Mouse (Mus musculus): Measurements from ENCODE around the gene Apopt1. TPM values are rescaled to one million over a fixed set of nuclear protein-coding genes. Genes with fewer than 3 reads are reported as not detected.

The Apopt1 gene
- polyA plus RNA-seq, 1 experiment from 2014 or later, result 56.2 TPM

DNA sequence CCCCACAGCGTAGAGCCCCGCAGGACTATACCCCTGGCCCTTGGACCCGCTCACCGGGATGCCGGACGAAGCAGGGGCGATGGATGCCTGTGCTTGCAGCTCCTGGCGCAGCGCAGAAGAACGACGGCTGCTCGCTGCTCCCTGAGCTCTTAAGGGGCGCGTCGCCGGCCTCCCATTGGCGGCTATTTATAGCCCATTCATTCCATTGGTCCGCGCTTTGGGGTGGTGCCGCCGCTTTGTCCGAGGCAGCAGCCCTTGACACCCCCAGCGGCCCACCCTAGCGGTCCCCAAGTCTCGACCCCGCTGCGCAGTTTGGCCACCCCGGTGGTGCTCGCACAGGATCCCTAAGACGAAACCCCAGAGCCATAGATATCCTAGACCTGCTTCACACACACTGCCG lies 40.9 kb upstream of the Apopt1 start, which contains the start of gene Ckb:
Ckb (minus strand) TSS at position 163 of the 400 bp plus-strand sequence.
- H3K27me3 ChIP-seq, result peaks cover 8% of the 10 kb centered on the region
- under 1% methylated on average over 31 of the region's 31 CpGs for WGBS
- peaks cover 36% of the 10 kb centered on the region for H3K4me1 ChIP-seq
- peak within 1 kb of the TSS; percentile 92 for H3K27ac ChIP-seq
- H3K4me2 ChIP-seq, result peak within 1 kb of the TSS; percentile 99
- peaks cover 26% of the 10 kb centered on the region for H3K36me3 ChIP-seq (ENCODE audit: poor library complexity, severe bottlenecking)
- H3K9me3 ChIP-seq (replicated peaks), result no peaks in the 10 kb centered on the region
- H3K9ac ChIP-seq, result peak within 1 kb of the TSS; percentile 100
- peak within 1 kb of the TSS; percentile 97 for H3K4me3 ChIP-seq
- peak; percentile 90 for ATAC-seq

DNA sequence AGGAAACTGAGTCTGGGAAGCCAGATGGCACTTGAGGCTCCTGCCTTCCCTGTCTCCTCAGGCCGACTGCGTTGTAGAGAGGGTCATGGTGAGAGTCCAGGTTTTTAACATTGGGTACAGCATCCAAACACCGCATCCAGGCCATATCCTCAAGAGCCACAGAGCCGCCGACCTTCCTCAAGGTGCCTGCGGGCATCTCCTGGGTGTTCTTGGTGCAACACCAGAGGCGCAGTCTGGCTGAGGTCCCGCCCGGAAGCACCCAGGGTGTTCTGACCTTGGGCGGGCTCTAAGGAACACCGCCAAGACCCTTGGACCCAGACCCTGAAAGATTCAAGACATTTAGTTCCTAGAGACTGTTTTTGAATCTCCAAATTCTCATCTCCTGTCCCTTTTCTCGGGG lies 40.5 kb upstream of the Apopt1 start:
- Histone ChIP-seq H3K4me3 (peak overlapping the region; percentile 97), H3K9ac (peak overlapping the region; percentile 100), H3K9me3 (replicated peaks) (no peaks in the 10 kb centered on the region), H3K36me3 (ENCODE audit: poor library complexity, severe bottlenecking) (peaks cover 26% of the 10 kb centered on the region), H3K27ac (peak overlapping the region; percentile 92), H3K4me1 (peaks cover 40% of the 10 kb centered on the region), H3K4me2 (peak overlapping the region; percentile 99), H3K27me3 (peaks cover 8% of the 10 kb centered on the region)
- no peak for ATAC-seq
- 6% methylated on average over 12 of the region's 12 CpGs for WGBS

DNA sequence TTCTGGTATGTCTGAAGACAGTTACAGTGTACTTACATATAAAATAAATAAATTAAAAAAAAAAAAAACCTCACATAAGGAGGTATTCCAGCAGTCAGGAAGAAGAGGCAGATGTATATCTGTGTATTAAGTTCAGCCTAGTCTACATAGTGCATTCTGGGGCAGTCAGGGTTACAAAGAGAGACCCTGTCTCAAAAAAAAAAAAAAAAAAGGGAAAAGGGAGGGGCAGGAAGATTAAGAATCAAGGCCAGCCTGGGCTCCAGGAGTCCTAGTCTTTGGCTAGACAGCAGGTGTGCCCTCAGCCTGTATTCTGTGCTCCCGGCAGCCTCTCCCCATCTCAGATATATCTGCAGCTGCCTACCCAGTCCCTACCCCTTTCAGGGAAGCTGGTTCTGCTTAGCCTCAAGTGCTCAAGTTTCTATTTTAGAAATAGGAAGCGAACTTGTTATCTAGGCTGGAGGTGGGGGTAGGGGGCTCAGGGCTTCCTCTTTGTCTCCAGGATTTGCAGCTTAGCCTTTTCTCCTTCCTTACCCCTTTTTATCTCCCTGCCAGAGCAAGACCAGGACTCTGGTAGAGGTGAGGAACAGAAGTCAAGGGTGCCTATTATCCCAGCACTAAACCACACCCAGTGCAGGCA lies 38.1 kb upstream of the Apopt1 start:
- Histone ChIP-seq H3K4me2 (no peak overlapping the region), H3K9ac (no peak overlapping the region), H3K4me3 (no peak overlapping the region), H3K36me3 (ENCODE audit: poor library complexity, severe bottlenecking) (peaks cover 12% of the 10 kb centered on the region), H3K27me3 (peaks cover 8% of the 10 kb centered on the region), H3K9me3 (replicated peaks) (no peaks in the 10 kb centered on the region), H3K27ac (no peak overlapping the region), H3K4me1 (peaks cover 41% of the 10 kb centered on the region)
- ATAC-seq, result no peak
- WGBS, result 67% methylated on average over 2 of the region's 2 CpGs

DNA sequence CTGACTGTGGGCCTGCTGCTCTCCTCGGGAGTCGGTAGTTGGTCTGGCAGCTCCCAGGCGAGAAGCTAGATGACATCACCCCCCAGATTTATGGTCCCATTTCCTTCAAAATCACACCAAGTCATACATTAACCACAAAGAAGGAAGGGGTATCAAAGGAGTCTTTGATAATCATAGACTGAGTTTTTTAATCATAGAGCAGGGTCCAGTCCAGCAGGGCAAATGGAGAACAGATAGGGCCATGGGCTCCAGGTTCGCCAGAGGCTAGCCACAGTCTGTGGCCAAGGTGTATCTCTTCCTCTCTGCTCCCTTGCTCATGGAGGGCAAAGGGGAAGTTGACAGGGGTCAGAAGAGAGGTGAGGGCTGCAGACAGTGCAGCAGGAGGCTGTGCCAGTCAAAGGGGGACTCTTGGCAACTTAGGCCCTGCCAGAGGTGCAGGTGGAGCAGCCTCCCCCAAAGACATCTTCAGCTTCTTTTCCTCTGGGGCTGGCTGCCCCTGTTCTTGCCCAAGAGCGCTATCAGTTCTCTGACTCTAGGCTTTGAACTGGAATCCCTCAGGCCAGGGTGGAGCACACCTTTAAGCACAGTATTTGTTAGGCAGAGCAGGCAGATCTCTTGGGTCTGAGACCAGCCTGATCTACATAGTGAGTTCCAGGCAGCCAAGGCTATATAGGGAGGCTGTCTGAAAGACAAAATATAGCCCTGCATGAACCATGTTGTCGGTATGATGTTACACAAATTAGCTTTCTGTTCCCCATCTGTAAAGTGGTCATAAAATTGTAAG lies 37.1 kb upstream of the Apopt1 start:
- H3K4me1 ChIP-seq, result peaks cover 30% of the 10 kb centered on the region
- no peak overlapping the region for H3K27ac ChIP-seq
- no peak overlapping the region for H3K4me2 ChIP-seq
- H3K27me3 ChIP-seq, result peaks cover 8% of the 10 kb centered on the region
- no peak for ATAC-seq
- H3K4me3 ChIP-seq, result no peak overlapping the region
- H3K9me3 ChIP-seq (replicated peaks), result no peaks in the 10 kb centered on the region
- 85% methylated on average over 6 of the region's 6 CpGs for WGBS
- peaks cover 10% of the 10 kb centered on the region for H3K36me3 ChIP-seq (ENCODE audit: poor library complexity, severe bottlenecking)
- no peak overlapping the region for H3K9ac ChIP-seq

DNA sequence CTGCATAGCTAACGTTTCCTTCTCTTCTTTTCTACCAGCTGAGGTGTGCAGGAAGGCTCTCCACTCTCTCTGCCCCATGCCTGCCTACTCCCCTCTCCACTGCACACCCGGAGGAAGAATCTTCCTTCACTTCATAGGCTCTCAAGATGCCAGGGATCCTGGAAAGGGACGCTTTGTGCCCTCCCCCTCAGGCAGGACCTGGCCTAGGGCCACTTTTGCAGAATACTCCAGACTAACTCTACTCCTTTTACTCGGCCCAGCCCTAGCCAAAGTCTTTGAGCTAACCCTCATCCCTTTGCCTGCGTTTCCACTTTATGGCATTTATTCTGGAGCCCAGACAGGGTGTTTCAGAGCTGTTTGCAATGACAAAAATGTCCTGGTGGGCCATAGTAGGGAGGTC lies 35.6 kb upstream of the Apopt1 start:
- peaks cover 21% of the 10 kb centered on the region for H3K36me3 ChIP-seq (ENCODE audit: poor library complexity, severe bottlenecking)
- peaks cover 29% of the 10 kb centered on the region for H3K4me1 ChIP-seq
- H3K4me2 ChIP-seq, result peak overlapping the region; percentile 98
- peak overlapping the region; percentile 80 for H3K9ac ChIP-seq
- peak overlapping the region; percentile 93 for H3K27ac ChIP-seq
- no peaks in the 10 kb centered on the region for H3K9me3 ChIP-seq (replicated peaks)
- H3K27me3 ChIP-seq, result peaks cover 8% of the 10 kb centered on the region
- ATAC-seq, result peak; percentile 26
- H3K4me3 ChIP-seq, result peak overlapping the region; percentile 90
- WGBS, result 16% methylated on average over 5 of the region's 5 CpGs

DNA sequence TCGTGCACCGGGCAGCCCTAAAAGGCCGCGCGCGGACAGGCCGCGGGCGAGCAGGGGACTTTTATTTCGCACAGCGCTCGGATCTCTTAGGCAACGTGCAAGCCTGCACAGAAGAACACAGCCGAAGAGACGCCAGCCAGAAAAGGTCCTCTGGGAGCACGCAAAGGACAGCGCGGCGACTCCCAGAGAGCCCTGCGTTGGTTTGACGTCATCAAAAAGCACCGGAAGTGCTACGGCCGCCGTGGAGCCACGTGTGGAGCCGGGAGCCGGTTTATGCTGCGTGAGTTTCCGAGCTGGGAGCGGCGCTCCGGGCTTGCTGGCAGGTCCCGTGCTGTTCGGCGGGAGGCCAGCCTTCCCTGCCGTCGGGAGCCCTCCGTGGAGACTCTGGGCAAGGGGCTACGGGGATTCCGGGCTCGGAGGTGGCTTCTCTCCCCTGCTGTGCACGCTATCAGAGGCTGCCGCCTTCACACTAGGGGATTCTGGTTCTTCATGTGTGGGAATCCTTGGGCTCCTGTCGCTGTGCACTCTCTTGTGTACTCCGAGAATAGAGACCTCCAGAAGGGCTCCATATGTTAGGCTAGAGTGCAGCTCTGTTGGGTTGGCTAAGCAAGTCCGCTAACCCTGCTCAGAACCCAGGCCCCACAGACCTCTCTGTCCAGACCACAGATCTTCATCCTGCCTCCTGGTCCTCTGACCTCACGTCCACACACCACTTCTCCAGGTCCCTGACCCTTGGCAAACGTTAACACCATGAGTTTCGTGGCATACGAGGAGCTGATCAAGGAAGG lies 35.0 kb upstream of the Apopt1 start, which contains the start of gene Trmt61a:
Trmt61a (plus strand) TSS at position 224 of the 788 bp plus-strand sequence.
- Histone ChIP-seq H3K4me2 (peak within 1 kb of the TSS; percentile 98), H3K9ac (peak within 1 kb of the TSS; percentile 80), H3K4me1 (peaks cover 23% of the 10 kb centered on the region), H3K4me3 (peak within 1 kb of the TSS; percentile 90), H3K27ac (peak within 1 kb of the TSS; percentile 93), H3K27me3 (peaks cover 8% of the 10 kb centered on the region), H3K36me3 (ENCODE audit: poor library complexity, severe bottlenecking) (peaks cover 28% of the 10 kb centered on the region), H3K9me3 (replicated peaks) (no peaks in the 10 kb centered on the region)
- peak; percentile 88 for ATAC-seq
- WGBS, result under 1% methylated on average over 51 of the region's 51 CpGs

DNA sequence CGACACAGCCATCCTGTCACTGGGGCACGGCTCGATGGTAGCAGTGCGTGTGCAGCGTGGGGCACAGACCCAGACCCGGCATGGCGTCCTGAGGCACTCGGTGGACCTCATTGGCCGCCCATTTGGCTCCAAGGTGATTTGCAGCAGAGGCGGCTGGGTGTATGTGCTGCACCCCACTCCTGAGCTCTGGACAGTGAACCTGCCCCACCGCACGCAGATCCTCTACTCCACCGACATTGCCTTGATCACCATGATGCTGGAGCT lies 34.5 kb upstream of the Apopt1 start:
- peak overlapping the region; percentile 98 for H3K4me2 ChIP-seq
- ATAC-seq, result no peak
- no peaks in the 10 kb centered on the region for H3K9me3 ChIP-seq (replicated peaks)
- peaks cover 33% of the 10 kb centered on the region for H3K36me3 ChIP-seq (ENCODE audit: poor library complexity, severe bottlenecking)
- peaks cover 23% of the 10 kb centered on the region for H3K4me1 ChIP-seq
- H3K9ac ChIP-seq, result peak overlapping the region; percentile 80
- H3K27me3 ChIP-seq, result peaks cover 6% of the 10 kb centered on the region
- no peak overlapping the region for H3K27ac ChIP-seq
- 5% methylated on average over 13 of the region's 13 CpGs for WGBS
- peak overlapping the region; percentile 90 for H3K4me3 ChIP-seq

DNA sequence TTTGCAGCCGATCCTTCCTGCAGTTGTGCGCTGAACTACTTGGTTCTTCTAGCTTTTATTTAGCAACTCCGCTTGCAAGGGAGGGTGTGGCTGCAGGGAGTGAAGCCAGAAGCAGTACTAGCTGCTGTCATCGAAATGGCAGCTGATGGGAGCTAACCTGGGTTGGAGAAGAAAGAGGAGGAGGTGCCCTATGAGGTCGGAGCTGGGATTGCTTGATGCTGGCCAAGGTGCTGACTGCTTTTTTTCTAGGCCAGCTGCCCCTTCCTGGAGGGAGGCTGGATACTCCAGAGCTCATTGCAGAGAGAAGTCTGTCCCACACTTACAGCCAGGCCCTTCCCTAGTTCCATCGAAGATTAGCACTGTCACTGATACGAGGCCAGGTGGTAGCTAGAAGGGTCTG lies 34.1 kb upstream of the Apopt1 start:
- peaks cover 2% of the 10 kb centered on the region for H3K27me3 ChIP-seq
- H3K4me3 ChIP-seq, result peak overlapping the region; percentile 90
- no peak overlapping the region for H3K27ac ChIP-seq
- H3K4me1 ChIP-seq, result peaks cover 23% of the 10 kb centered on the region
- H3K36me3 ChIP-seq (ENCODE audit: poor library complexity, severe bottlenecking), result peaks cover 37% of the 10 kb centered on the region
- WGBS, result 58% methylated on average over 7 of the region's 7 CpGs
- peak overlapping the region; percentile 98 for H3K4me2 ChIP-seq
- ATAC-seq, result no peak
- peak overlapping the region; percentile 80 for H3K9ac ChIP-seq
- no peaks in the 10 kb centered on the region for H3K9me3 ChIP-seq (replicated peaks)

DNA sequence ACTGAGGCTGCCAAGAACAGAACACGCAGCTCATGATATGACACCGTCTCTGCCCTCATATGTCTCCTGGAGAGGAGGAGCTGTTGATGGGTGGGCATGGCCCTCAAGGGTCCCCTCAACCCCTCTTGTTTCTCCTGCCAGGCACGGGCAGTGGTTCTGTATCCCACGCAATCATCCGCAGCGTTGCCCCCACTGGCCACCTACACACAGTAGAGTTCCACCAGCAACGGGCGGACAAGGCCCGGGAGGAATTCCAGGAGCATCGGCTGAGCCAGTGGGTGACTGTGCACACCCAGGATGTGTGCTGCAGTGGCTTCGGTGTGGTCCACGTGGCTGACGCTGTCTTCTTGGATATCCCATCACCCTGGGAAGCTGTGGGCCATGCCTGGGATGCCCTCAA lies 32.4 kb upstream of the Apopt1 start:
- H3K27me3 ChIP-seq, result no peaks in the 10 kb centered on the region
- H3K9ac ChIP-seq, result no peak overlapping the region
- WGBS, result 95% methylated on average over 13 of the region's 13 CpGs
- H3K4me2 ChIP-seq, result no peak overlapping the region
- no peak for ATAC-seq
- peaks cover 40% of the 10 kb centered on the region for H3K36me3 ChIP-seq (ENCODE audit: poor library complexity, severe bottlenecking)
- H3K4me3 ChIP-seq, result no peak overlapping the region
- no peak overlapping the region for H3K27ac ChIP-seq
- H3K4me1 ChIP-seq, result peaks cover 23% of the 10 kb centered on the region
- H3K9me3 ChIP-seq (replicated peaks), result no peaks in the 10 kb centered on the region

DNA sequence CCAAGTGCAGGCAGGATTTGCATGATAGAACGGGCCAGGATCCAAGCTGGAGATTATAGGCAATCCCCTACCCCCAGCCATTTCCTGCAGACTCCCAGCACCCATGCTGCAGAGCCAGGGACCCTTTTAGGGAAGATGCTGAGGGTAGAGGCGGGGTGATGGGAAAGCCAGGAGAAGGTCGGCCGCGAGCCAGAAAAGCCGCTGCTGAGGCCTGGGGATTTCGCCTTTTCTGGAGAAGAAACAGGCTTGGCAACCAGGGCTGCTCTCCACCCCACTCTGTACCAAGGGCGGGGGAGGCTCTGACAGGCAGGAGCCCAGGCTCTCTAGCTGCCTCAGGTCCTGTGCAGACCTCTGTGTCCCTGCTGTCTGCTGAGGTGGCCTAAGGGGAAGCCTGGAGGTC lies 31.8 kb upstream of the Apopt1 start:
- Histone ChIP-seq H3K9ac (no peak overlapping the region), H3K4me3 (no peak overlapping the region), H3K27ac (no peak overlapping the region), H3K4me2 (no peak overlapping the region), H3K36me3 (ENCODE audit: poor library complexity, severe bottlenecking) (peaks cover 40% of the 10 kb centered on the region), H3K4me1 (peaks cover 23% of the 10 kb centered on the region), H3K27me3 (no peaks in the 10 kb centered on the region), H3K9me3 (replicated peaks) (no peaks in the 10 kb centered on the region)
- 90% methylated on average over 8 of the region's 8 CpGs for WGBS
- ATAC-seq, result no peak

DNA sequence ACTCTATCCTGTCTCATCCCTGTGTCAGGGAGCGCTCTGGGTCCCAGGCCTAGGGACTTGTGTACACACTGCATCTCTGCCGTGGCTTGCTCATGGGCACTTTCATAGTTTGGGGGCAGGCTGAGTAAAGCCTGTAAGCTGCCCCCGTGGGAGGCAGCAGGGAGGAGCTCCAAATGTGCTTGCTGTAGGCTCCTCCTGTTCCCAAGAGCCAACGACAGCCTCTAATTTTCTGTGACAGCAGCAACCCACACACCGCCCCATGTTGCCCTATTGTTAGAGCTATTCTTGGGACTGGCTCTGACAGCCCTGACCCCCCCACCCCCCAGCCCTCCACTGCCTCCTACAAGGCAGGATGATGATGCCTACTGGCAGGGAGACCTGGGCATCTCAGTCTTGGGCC lies 31.1 kb upstream of the Apopt1 start:
- no peaks in the 10 kb centered on the region for H3K27me3 ChIP-seq
- H3K4me1 ChIP-seq, result peaks cover 29% of the 10 kb centered on the region
- WGBS, result 81% methylated on average over 5 of the region's 5 CpGs
- H3K4me3 ChIP-seq, result no peak overlapping the region
- peaks cover 40% of the 10 kb centered on the region for H3K36me3 ChIP-seq (ENCODE audit: poor library complexity, severe bottlenecking)
- no peak overlapping the region for H3K4me2 ChIP-seq
- no peak for ATAC-seq
- no peaks in the 10 kb centered on the region for H3K9me3 ChIP-seq (replicated peaks)
- H3K27ac ChIP-seq, result no peak overlapping the region
- no peak overlapping the region for H3K9ac ChIP-seq

DNA sequence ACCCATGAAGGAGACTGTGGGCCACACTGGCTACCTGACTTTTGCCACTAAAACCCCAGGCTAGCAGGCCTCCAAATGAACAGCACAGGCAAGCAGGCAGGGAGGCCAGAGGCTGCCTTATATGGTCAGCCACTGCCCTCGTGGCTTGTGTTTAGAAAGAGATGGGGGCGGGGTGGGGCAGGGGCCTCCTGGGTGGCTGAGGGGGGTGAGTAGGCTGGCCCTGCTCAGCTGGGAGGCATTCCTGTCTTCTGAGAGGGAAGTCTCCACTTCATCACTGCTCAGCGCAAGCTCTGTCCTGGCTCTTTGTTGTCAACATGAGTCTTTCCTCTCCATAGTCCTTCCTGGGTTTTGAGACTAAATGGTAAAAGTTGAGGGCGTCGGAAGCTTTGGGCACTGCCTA lies 30.3 kb upstream of the Apopt1 start:
- Histone ChIP-seq H3K4me3 (no peak overlapping the region), H3K36me3 (ENCODE audit: poor library complexity, severe bottlenecking) (peaks cover 40% of the 10 kb centered on the region), H3K4me2 (no peak overlapping the region), H3K9me3 (replicated peaks) (no peaks in the 10 kb centered on the region), H3K27me3 (no peaks in the 10 kb centered on the region), H3K9ac (no peak overlapping the region), H3K4me1 (peaks cover 29% of the 10 kb centered on the region), H3K27ac (no peak overlapping the region)
- WGBS, result 63% methylated on average over 5 of the region's 5 CpGs
- ATAC-seq, result no peak
